Mouse (Mus musculus) heart, adult 2 months (tissue): ENCODE measurements around the gene Bclaf3.

Experiments
- CTCF ChIP-seq: fragments of 200-600 bp; IDR thresholded peaks from 2 replicates; pipeline ENCODE4 v1.8.1; 2022; ENCODE audit warnings: antibody characterized with exemption, mild to moderate bottlenecking, moderate library complexity
- EP300 ChIP-seq: fragments of 200-500 bp; IDR thresholded peaks from 2 replicates; pipeline ENCODE4 v1.6.1; 2011; ENCODE audit warnings: low read depth, low read length, control low read depth; ENCODE audit not compliant: insufficient read depth
- POLR2A ChIP-seq: fragments of 200-500 bp; IDR thresholded peaks from 2 replicates; pipeline ENCODE4 v1.6.1; 2011; ENCODE audit warnings: mild to moderate bottlenecking, low read depth, low read length, control low read depth; ENCODE audit not compliant: insufficient read depth

GRCm38 (mm10) chrX:159638500-159639227 is 112.2 kb downstream of the Bclaf3 start:
- TF ChIP-seq CTCF (no peak), EP300 (no peak), POLR2A (no peak)
